Mouse (Mus musculus) liver, postnatal 0 days (tissue): ENCODE measurements around the gene Ovch2.

Experiments
- CTCF ChIP-seq: sonication (generic); IDR thresholded peaks from 2 replicates; pipeline ENCODE4 v1.5.1; 2016; ENCODE audit warnings: antibody characterized with exemption, low read depth
- EP300 ChIP-seq: IDR thresholded peaks from 2 replicates; pipeline ENCODE4 v1.6.1; 2016; ENCODE audit warnings: antibody characterized with exemption, low read depth, mild to moderate bottlenecking

- TF ChIP-seq EP300 (no peak), CTCF (no peak)
These were observed 48.9 kb downstream of the Ovch2 start for GRCm38 (mm10) chr7:107752031-107752520.
